8 mouse cellular contexts compared by ENCODE assay signal in genomic region chr12:86914756-86915155, GRCm38 (mm10). TPM values are rescaled to one million over a fixed set of nuclear protein-coding genes. Genes with fewer than 3 reads are reported as not detected.
A peak's percentile ranks its signal among the peaks of the same experiment; 100 is the strongest.
DNase-seq lines count a peak whose midpoint lies in the region; ATAC-seq and TF ChIP-seq lines count a peak whose summit lies in the region.
"Had no signal": no experiment of that assay in that cellular context is flagged by ENCODE, and none has a peak within 500 bp of the region (broad histone marks: within the 10 kb centered on the region; RNA-seq: fewer than 3 reads in every experiment).

No protein-coding gene starts in this region.

- no peak overlapping the region for H3K9ac ChIP-seq in hindbrain, embryonic 13.5 days
- H3K9ac ChIP-seq in hindbrain, embryonic 11.5 days (ENCODE audit: low read depth, low read length) = no peak overlapping the region
- H3K9ac ChIP-seq: liver, embryonic 15.5 days had no signal

- ATAC-seq in hindbrain, embryonic 13.5 days (ENCODE audit: low FRiP score) = no peak
- no peak for ATAC-seq in hindbrain, embryonic 11.5 days (ENCODE audit: low FRiP score)

- H3K36me3 ChIP-seq in hindbrain, embryonic 13.5 days = no peaks in the 10 kb centered on the region
- no peaks in the 10 kb centered on the region for H3K36me3 ChIP-seq in hindbrain, embryonic 11.5 days (ENCODE audit: control insufficient read depth, insufficient read depth, low read length)
- peaks cover 4% of the 10 kb centered on the region for H3K36me3 ChIP-seq in megakaryocyte, embryonic 14.5 days (replicated peaks; ENCODE audit: low read length)
- H3K36me3 ChIP-seq: liver, embryonic 15.5 days had no signal

- WGBS in hindbrain, embryonic 13.5 days = 65% methylated on average over 6 of the region's 6 CpGs
- 73% methylated on average over 6 of the region's 6 CpGs for WGBS in hindbrain, embryonic 11.5 days

- H3K27ac ChIP-seq in hindbrain, embryonic 13.5 days = peak overlapping the region; percentile 31
- no peak overlapping the region for H3K27ac ChIP-seq in hindbrain, embryonic 11.5 days (ENCODE audit: low read depth, low read length)
- H3K27ac ChIP-seq in bone marrow macrophage, adult 2 months (ENCODE audit: insufficient read depth, low read depth, low read length) = peak overlapping the region; percentile 71
- H3K27ac ChIP-seq: liver, embryonic 15.5 days had no signal

- H3K4me1 ChIP-seq in hindbrain, embryonic 13.5 days (replicated peaks) = peaks cover 76% of the 10 kb centered on the region
- peaks cover 14% of the 10 kb centered on the region for H3K4me1 ChIP-seq in hindbrain, embryonic 11.5 days (replicated peaks; ENCODE audit: control insufficient read depth, insufficient read depth, low read length)
- peaks cover 27% of the 10 kb centered on the region for H3K4me1 ChIP-seq in bone marrow macrophage, adult 2 months (ENCODE audit: control insufficient read depth, insufficient read depth, low read length)
- peaks cover 97% of the 10 kb centered on the region for H3K4me1 ChIP-seq in megakaryocyte, embryonic 14.5 days

- H3K4me2 ChIP-seq in hindbrain, embryonic 13.5 days = no peak overlapping the region
- no peak overlapping the region for H3K4me2 ChIP-seq in hindbrain, embryonic 11.5 days (replicated peaks; ENCODE audit: low read depth, low read length)
- H3K4me2 ChIP-seq: liver, embryonic 15.5 days had no signal

- H3K9me3 ChIP-seq in hindbrain, embryonic 13.5 days = no peaks in the 10 kb centered on the region
- no peaks in the 10 kb centered on the region for H3K9me3 ChIP-seq in hindbrain, embryonic 11.5 days (ENCODE audit: control insufficient read depth, low read length)
- no peaks in the 10 kb centered on the region for H3K9me3 ChIP-seq in megakaryocyte, embryonic 14.5 days
- H3K9me3 ChIP-seq: liver, embryonic 15.5 days had no signal

- peaks cover 18% of the 10 kb centered on the region; the same call in 1 of the 2 replicates for H3K27me3 ChIP-seq in hindbrain, embryonic 13.5 days
- H3K27me3 ChIP-seq in hindbrain, embryonic 11.5 days (ENCODE audit: control insufficient read depth, insufficient read depth, low read length) = peaks cover 3% of the 10 kb centered on the region; the same call in 1 of the 2 replicates
- H3K27me3 ChIP-seq in megakaryocyte, embryonic 14.5 days (replicated peaks) = no peaks in the 10 kb centered on the region

- no peak overlapping the region for H3K4me3 ChIP-seq in hindbrain, embryonic 13.5 days
- no peak overlapping the region for H3K4me3 ChIP-seq in hindbrain, embryonic 11.5 days (ENCODE audit: low read depth, low read length)
- H3K4me3 ChIP-seq in bone marrow macrophage, adult 2 months (ENCODE audit: insufficient read depth, low read length) = no peak overlapping the region
- H3K4me3 ChIP-seq in megakaryocyte, embryonic 14.5 days (replicated peaks) = peak overlapping the region; percentile 84
- H3K4me3 ChIP-seq: liver, embryonic 15.5 days had no signal

- TF ChIP-seq POLR2A in bone marrow macrophage, adult 2 months (IDR thresholded peaks at IDR 0.05; ENCODE audit: borderline replicate concordance, low read depth, low read length) = no peak

- no peak for TF ChIP-seq CTCF in bone marrow macrophage, adult 2 months (IDR thresholded peaks at IDR 0.05; ENCODE audit: low read depth, low read length)

- no peak for DNase-seq in hindbrain, embryonic 11.5 days (ENCODE audit: low spot score)
- DNase-seq in ES-CJ7 (ENCODE audit: low read depth, low spot score) = peak; percentile 65
- DNase-seq in right cerebral cortex, adult 2 months (ENCODE audit: low spot score in 2 of 2) = no peak
- no peak for DNase-seq in thymus, postnatal 10 days (ENCODE audit: low spot score in 2 of 2)

RNA-seq across cellular contexts. Expression of gene Irf2bpl, which starts 30.2 kb away (rescaled TPM):
- polyA plus RNA-seq in hindbrain, embryonic 13.5 days (2015; fragmentation: Nextera tagmentation; extraction: Ambion mirVana) = 66.4 and 70.0 TPM in 2 replicates
- polyA plus RNA-seq in hindbrain, embryonic 11.5 days (2014; fragmentation: Nextera tagmentation; extraction: Ambion mirVana) = 16.0 and 21.3 TPM in 2 replicates
- 11.4 and 12.0 TPM in 2 replicates for polyA plus RNA-seq in bone marrow macrophage, adult 2 months (2012; ENCODE audit: insufficient read depth, insufficient read length, missing spikeins)
- polyA plus RNA-seq in megakaryocyte, embryonic 14.5 days (2012; ENCODE audit: insufficient read depth, low replicate concordance) = 32.7 and 46.2 TPM in 2 replicates

RNA-seq across cellular contexts. Expression of gene Cipc, which starts 32.1 kb away (rescaled TPM):
- polyA plus RNA-seq in hindbrain, embryonic 13.5 days (2015; fragmentation: Nextera tagmentation; extraction: Ambion mirVana) = 44.1 and 45.4 TPM in 2 replicates
- 32.2 and 39.5 TPM in 2 replicates for polyA plus RNA-seq in hindbrain, embryonic 11.5 days (2014; fragmentation: Nextera tagmentation; extraction: Ambion mirVana)
- 21.3 and 23.0 TPM in 2 replicates for polyA plus RNA-seq in bone marrow macrophage, adult 2 months (2012; ENCODE audit: insufficient read depth, insufficient read length, missing spikeins)
- 4.8 and 6.4 TPM in 2 replicates for polyA plus RNA-seq in megakaryocyte, embryonic 14.5 days (2012; ENCODE audit: insufficient read depth, low replicate concordance)
